Mouse (Mus musculus) embryonic facial prominence, embryonic 13.5 days (tissue): ENCODE results near the gene C530008M17Rik. TPM values are rescaled to one million over a fixed set of nuclear protein-coding genes. Genes with fewer than 3 reads are reported as not detected.
"Not testable (repeated sequence)": the region's sequence is repeated elsewhere in the genome, so short reads cannot be mapped to it uniquely, and the experiment has no call there.

Experiments
- ATAC-seq: fragments of 200-750 bp; cut with Nextera tagmentation; 2 replicates; pipeline ENCODE4 v1.8.0; 2017; ENCODE audit warnings: low read depth; ENCODE audit not compliant: insufficient number of reproducible peaks, insufficient read depth, low FRiP score, low TSS enrichment
- H3K27ac ChIP-seq: fragments of 300-500 bp; sonication (generic); 2 replicates; pipeline ENCODE4 v1.5.1; 2015; ENCODE audit warnings: moderate library complexity, mild to moderate bottlenecking, inconsistent platforms
- H3K27me3 ChIP-seq: fragments of 300-500 bp; sonication (generic); 2 replicates; pipeline ENCODE4 v1.6.1; 2015; ENCODE audit warnings: mild to moderate bottlenecking, inconsistent platforms
- H3K36me3 ChIP-seq: fragments of 300-500 bp; sonication (generic); 2 replicates; pipeline ENCODE4 v1.6.1; 2015; ENCODE audit warnings: mild to moderate bottlenecking, inconsistent platforms
- H3K4me1 ChIP-seq: fragments of 300-500 bp; sonication (generic); 2 replicates; pipeline ENCODE4 v1.6.1; 2015; ENCODE audit warnings: inconsistent platforms
- H3K4me2 ChIP-seq: fragments of 300-500 bp; sonication (generic); 2 replicates; pipeline ENCODE4 v1.6.1; 2015; ENCODE audit warnings: moderate library complexity, mild to moderate bottlenecking, inconsistent platforms
- H3K4me3 ChIP-seq: fragments of 300-500 bp; sonication (generic); 2 replicates; pipeline ENCODE4 v1.5.1; 2015; ENCODE audit warnings: mild to moderate bottlenecking, inconsistent platforms
- H3K9ac ChIP-seq: fragments of 300-500 bp; sonication (generic); 2 replicates; pipeline ENCODE4 v1.6.1; 2015; ENCODE audit warnings: mild to moderate bottlenecking, inconsistent platforms
- H3K9me3 ChIP-seq: fragments of 300-500 bp; sonication (generic); 2 replicates; pipeline ENCODE4 v1.6.1; 2016; ENCODE audit warnings: inconsistent platforms
- WGBS: fragments of 180-500 bp; shearing (Covaris S2); methylation state at CpG from one replicate; pipeline ENCODE4 v1.1.7; 2015; ENCODE audit warnings: mixed read lengths; 5-methylcytosine and 5-hydroxymethylcytosine counted together
- polyA plus RNA-seq: library from polyadenylated mRNA; unstranded; fragments of >200 nt; fragmentation: Nextera tagmentation; extraction: Ambion mirVana; gene quantifications from 2 replicates; pipeline ENCODE4 v1.2.1, GENCODE M21; 2015

Gene C530008M17Rik
- polyA plus RNA-seq, 1 experiment from 2014 or later = 20.3 TPM

DNA sequence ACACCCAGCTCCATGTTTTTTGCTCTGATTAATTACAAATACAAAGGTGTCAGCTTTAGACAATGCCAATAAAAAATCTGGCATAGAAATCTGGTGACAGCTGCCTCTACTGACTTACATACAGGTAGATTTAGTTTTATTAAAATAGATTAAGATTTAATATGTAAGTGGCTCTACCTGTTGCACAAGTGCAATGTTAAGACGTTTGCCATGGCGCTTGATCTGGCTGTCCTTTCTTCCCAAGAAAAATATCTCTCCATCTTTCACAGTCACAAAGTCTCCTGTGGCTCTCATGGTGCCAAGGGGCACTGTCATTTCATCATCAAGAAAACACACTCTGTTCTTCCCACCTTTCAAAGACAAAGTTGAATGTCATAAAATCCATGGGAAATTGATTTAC lies 230.7 kb downstream of the C530008M17Rik start:
- Histone ChIP-seq H3K4me3 (no peak overlapping the region), H3K36me3 (peaks cover 74% of the 10 kb centered on the region), H3K27ac (no peak overlapping the region), H3K4me1 (no peaks in the 10 kb centered on the region), H3K9ac (no peak overlapping the region), H3K4me2 (no peak overlapping the region), H3K9me3 (no peaks in the 10 kb centered on the region), H3K27me3 (no peaks in the 10 kb centered on the region)
- 95% methylated on average over 2 of the region's 2 CpGs for WGBS
- ATAC-seq = no peak

- Histone ChIP-seq H3K4me1 (no peaks in the 10 kb centered on the region), H3K9ac (no peak overlapping the region), H3K9me3 (no peaks in the 10 kb centered on the region), H3K27me3 (no peaks in the 10 kb centered on the region), H3K4me2 (no peak overlapping the region), H3K36me3 (peaks cover 62% of the 10 kb centered on the region), H3K4me3 (no peak overlapping the region), H3K27ac (no peak overlapping the region)
- no peak for ATAC-seq
- 81% methylated on average over 2 of the region's 2 CpGs for WGBS
Observed at GRCm38 (mm10) chr5:76892608-76893007, 236.3 kb downstream of the C530008M17Rik start.

DNA sequence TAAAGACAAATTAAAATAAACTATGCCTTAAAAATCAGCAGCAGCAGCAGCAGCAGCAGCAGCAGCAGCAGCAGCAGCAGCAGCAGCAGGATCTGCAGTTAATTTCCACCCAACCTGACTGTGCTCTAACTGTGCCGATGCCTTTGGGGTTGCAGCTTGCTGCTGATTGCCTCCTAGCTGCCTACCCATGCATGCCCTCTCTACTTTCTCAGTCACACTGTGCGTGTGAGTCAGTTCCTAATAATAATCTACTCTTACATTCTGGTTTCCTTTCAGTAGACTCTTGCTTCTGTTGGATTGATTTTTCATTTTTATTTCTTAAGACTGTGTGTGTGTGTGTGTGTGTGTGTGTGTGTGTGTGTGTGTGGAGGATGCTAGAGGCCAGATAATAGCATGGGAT lies 236.8 kb downstream of the C530008M17Rik start:
- no peak for ATAC-seq
- Histone ChIP-seq H3K4me1 (no peaks in the 10 kb centered on the region), H3K27me3 (no peaks in the 10 kb centered on the region), H3K36me3 (peaks cover 67% of the 10 kb centered on the region), H3K4me3 (no peak overlapping the region), H3K9me3 (no peaks in the 10 kb centered on the region), H3K27ac (no peak overlapping the region), H3K4me2 (no peak overlapping the region), H3K9ac (no peak overlapping the region)
- 88% methylated on average over 2 of the region's 2 CpGs for WGBS

- 85% methylated on average over 4 of the region's 4 CpGs for WGBS
- H3K4me1 ChIP-seq = peaks cover 14% of the 10 kb centered on the region
- no peak for ATAC-seq
- H3K9me3 ChIP-seq = no peaks in the 10 kb centered on the region
- no peaks in the 10 kb centered on the region for H3K27me3 ChIP-seq
- H3K27ac ChIP-seq = no peak overlapping the region
- H3K4me3 ChIP-seq = no peak overlapping the region
- H3K36me3 ChIP-seq = 0 out of 2 replicates have a peak, but pooled peaks cover 7% of the 10 kb centered on the region
- H3K4me2 ChIP-seq = no peak overlapping the region
- H3K9ac ChIP-seq = no peak overlapping the region
Observed at GRCm38 (mm10) chr5:76902131-76902530, 245.8 kb downstream of the C530008M17Rik start.

DNA sequence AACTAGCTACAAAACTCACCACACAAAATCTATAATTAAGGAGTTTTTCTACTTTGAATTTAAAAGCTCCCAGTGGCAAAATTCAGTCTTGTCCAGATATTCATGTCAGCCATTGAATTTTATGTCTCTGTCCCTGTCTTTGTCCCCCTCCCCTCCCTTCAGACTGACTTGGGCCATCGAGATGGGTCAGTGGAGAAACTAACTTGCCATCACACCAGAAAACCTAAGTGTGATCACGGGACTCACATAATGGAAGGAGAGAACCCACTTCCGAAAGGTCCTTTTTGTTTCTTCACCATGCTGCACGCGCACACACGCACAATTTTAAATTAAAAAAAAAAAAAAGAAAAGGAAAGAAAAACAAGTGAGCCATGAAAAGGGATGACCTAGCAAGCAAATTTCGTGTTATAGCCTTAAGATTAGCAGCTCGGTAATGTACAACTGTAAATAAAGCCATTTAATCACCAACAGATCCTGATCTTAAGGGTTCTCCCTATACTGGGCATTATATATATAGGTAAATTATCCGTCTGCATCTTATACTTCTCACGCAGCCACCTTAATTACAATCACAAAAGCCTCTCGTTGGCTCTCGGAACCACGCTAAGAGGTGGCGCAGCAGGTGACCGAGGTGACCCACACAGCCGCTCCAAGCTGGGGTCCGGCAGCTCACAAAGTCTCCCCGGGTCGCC lies 248.5 kb downstream of the C530008M17Rik start:
- Histone ChIP-seq H3K9me3 (no peaks in the 10 kb centered on the region), H3K4me3 (peak overlapping the region; percentile 66), H3K27me3 (no peaks in the 10 kb centered on the region), H3K4me2 (peak overlapping the region; percentile 68), H3K9ac (peak overlapping the region; percentile 84), H3K4me1 (peaks cover 18% of the 10 kb centered on the region), H3K27ac (peak overlapping the region; percentile 78), H3K36me3 (no peaks in the 10 kb centered on the region)
- 3% methylated on average over 19 of the region's 19 CpGs for WGBS
- peak; percentile 15; the same call in 1 of the 2 replicates for ATAC-seq

DNA sequence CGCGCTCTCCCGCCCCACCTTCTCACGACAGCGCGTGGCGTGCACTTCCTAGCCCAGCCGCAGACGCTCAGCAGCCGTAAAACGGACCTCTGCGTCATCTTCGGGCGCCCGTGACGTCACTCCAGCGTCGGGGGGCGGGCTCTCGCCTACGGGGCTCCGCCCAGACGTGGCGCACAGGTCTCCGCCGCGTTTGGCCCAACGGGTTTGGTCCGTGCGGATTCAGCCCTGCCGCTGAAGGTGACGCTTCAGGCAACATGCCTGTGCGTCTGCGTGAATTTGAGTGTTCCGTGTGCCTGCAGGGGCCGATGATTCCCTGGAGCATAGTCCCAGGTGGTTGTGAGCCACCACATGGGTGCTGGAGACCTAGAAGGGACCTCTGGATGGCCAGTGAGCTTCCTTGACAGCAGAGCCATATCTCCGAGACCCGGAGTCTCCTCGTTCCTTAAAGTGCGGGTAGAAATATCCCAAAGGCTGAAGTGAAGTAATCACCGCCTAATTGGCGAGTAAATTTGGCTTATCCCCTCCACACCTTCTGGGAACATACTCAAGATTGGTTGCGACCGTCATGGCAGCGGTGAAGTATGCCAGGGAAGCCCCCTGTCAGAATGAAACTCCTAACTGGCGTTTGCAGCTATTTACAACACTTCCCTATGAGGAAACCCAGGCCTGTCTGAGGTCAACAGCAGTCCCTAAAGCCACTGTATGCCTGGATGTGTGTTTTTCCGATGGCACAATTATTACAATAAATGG lies 249.3 kb downstream of the C530008M17Rik start, which contains the start of gene Aasdh:
Aasdh (minus strand) TSS at position 110 of the 750 bp plus-strand sequence.
- peaks cover 18% of the 10 kb centered on the region for H3K4me1 ChIP-seq
- H3K4me2 ChIP-seq = peak within 1 kb of the TSS; percentile 68
- ATAC-seq = peak; percentile 98
- no peaks in the 10 kb centered on the region for H3K9me3 ChIP-seq
- H3K9ac ChIP-seq = peak within 1 kb of the TSS; percentile 84
- 0 out of 2 replicates have a peak, but pooled peaks cover 4% of the 10 kb centered on the region for H3K36me3 ChIP-seq
- 1% methylated on average over 47 of the region's 47 CpGs for WGBS
- no peaks in the 10 kb centered on the region for H3K27me3 ChIP-seq
- peak within 1 kb of the TSS; percentile 66 for H3K4me3 ChIP-seq
- H3K27ac ChIP-seq = peak within 1 kb of the TSS; percentile 78

DNA sequence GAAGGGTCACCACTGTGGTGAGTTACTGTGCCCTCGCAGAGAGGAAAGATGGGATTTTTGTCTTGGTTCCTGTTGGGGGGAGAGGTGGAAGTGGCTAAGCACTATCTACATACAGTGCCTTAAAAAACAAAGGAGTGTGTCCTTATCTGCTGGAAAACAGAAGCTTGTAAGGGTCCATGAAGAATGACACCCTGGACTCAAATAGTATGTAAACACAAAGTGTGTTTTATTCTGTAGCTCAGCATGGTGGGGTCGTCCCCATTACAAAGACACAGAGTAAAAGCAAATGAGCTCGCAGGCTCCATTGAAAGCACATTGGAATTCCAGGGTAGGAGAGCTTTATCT lies 249.8 kb downstream of the C530008M17Rik start:
- ATAC-seq = no peak
- peak overlapping the region; percentile 68 for H3K4me2 ChIP-seq
- peak overlapping the region; percentile 66 for H3K4me3 ChIP-seq
- WGBS = 48% methylated on average over 3 of the region's 3 CpGs
- 0 out of 2 replicates have a peak, but pooled peaks cover 4% of the 10 kb centered on the region for H3K36me3 ChIP-seq
- no peaks in the 10 kb centered on the region for H3K9me3 ChIP-seq
- H3K4me1 ChIP-seq = peaks cover 18% of the 10 kb centered on the region
- peak overlapping the region; percentile 84 for H3K9ac ChIP-seq
- H3K27ac ChIP-seq = peak overlapping the region; percentile 75; the same call in 1 of the 2 replicates
- no peaks in the 10 kb centered on the region for H3K27me3 ChIP-seq

DNA sequence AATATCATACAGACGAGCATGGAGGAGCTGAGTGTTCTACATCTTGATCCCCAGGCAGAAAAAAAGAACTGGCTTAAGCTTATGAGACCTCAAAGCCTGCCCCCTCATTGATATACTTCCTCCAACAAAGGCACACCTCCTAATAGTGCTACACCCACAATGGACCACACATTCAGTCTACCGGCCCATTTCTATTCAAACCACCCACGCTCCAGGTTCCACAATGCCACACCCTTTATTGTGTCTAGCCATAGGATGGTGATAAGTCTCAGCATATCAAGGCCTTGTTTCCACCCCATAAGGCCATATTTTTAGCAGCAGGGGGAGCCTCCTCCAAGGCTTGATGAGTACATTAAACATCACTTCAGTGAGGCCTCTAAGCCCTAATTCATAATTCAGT lies 254.5 kb downstream of the C530008M17Rik start:
- H3K9ac ChIP-seq = no peak overlapping the region
- H3K4me3 ChIP-seq = no peak overlapping the region
- 79% methylated on average over 3 of the region's 3 CpGs for WGBS
- H3K27me3 ChIP-seq = no peaks in the 10 kb centered on the region
- no peak overlapping the region for H3K27ac ChIP-seq
- no peak for ATAC-seq
- no peak overlapping the region for H3K4me2 ChIP-seq
- H3K4me1 ChIP-seq = peaks cover 14% of the 10 kb centered on the region
- peaks cover 19% of the 10 kb centered on the region for H3K36me3 ChIP-seq
- H3K9me3 ChIP-seq = no peaks in the 10 kb centered on the region

DNA sequence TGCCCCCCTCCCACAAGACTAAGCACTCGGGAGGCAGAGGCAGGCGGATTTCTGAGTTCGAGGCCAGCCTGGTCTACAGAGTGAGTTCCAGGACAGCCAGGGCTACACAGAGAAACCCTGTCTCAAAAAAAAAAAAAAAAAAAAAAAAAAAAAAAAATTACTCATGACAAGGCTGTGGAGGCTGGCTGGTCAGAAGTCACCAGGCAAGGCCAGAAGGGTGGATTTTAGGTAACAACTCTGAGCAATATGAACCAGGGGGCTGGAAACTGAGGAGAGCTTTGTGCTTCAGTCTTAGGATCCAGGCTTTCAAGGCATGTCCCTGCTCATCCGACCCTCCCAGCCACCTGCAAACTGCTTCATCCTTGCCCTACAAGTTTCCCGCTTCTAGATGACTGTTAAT lies 256.2 kb downstream of the C530008M17Rik start:
- H3K4me1 ChIP-seq, H3K9ac ChIP-seq, H3K27ac ChIP-seq, H3K4me2 ChIP-seq, ATAC-seq, H3K27me3 ChIP-seq, H3K9me3 ChIP-seq, H3K4me3 ChIP-seq: not testable (repeated sequence)
- WGBS = 96% methylated on average over 5 of the region's 5 CpGs
- peaks cover 23% of the 10 kb centered on the region for H3K36me3 ChIP-seq

GRCm38 (mm10) chr5:76922833-76923232 lies 266.5 kb downstream of the C530008M17Rik start:
- 82% methylated on average over 4 of the region's 4 CpGs for WGBS
- no peak for ATAC-seq

More at GRCm38 (mm10) chr5:76922833-76923232, 266.5 kb downstream of the C530008M17Rik start:
- Histone ChIP-seq H3K36me3 (peaks cover 57% of the 10 kb centered on the region), H3K9ac (no peak overlapping the region), H3K9me3 (no peaks in the 10 kb centered on the region), H3K4me2 (no peak overlapping the region), H3K27me3 (no peaks in the 10 kb centered on the region), H3K4me1 (peaks cover 31% of the 10 kb centered on the region), H3K27ac (0 out of 2 replicates have a peak overlapping the region, but pooled peaks have one; percentile 48), H3K4me3 (no peak overlapping the region)
